Mouse (Mus musculus) lung, postnatal 25 days (tissue): ENCODE results near the gene Mrpl21.

Experiments
- DNase-seq: peaks from one replicate; pipeline ENCODE4 v3.0.0; 2022; ENCODE audit warnings: low spot score

The Mrpl21 gene

DNA sequence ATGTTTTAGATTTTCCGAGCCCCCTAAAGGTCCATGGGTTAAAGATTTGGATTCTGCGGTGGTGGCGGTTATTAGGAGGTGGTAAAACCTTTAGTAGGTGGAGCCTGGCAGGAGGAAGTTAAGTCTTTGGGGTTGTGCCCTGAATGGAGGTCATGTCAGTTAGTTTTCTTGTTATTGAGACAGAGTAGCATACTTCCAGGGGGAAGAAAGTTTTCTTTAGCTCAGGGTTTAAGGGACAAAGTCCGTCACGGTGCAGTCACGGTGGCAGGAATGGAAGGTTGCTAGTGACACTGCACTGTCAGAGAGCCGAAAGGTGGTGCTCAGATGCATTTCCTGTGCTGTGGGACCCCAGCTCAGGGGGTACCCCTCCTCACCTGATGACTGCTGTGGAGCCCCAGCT lies 15.1 kb downstream of the Mrpl21 start:
- no peak for DNase-seq

GRCm38 (mm10) chr19:3304017-3304416 lies 21.3 kb downstream of the Mrpl21 start:
- DNase-seq = no peak

GRCm38 (mm10) chr19:3307175-3307949 lies 24.7 kb downstream of the Mrpl21 start:
- no peak for DNase-seq

DNA sequence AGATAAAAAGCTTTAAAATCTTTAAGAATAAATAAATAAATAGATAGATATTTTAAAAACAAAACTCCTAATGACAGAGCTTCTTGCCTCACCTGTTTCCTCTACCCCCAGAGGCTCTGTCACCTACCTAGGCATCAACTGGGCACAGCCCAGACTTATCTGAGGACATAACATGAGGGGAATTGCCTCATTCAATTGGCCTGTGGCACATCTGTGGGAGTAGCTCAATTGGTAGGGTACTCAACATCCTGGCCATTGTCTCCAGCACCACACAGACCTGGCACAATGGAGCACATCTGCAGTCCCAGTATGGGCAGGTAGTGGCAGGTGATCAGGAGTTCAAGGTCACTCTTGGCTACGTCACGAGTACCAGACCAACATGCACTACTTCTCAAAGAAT lies 36.6 kb downstream of the Mrpl21 start:
- no peak for DNase-seq

GRCm38 (mm10) chr19:3320086-3320485 lies 37.4 kb downstream of the Mrpl21 start:
- DNase-seq = no peak

- peak; percentile 29 for DNase-seq
Observed at GRCm38 (mm10) chr19:3320801-3321200, 38.1 kb downstream of the Mrpl21 start.

DNA sequence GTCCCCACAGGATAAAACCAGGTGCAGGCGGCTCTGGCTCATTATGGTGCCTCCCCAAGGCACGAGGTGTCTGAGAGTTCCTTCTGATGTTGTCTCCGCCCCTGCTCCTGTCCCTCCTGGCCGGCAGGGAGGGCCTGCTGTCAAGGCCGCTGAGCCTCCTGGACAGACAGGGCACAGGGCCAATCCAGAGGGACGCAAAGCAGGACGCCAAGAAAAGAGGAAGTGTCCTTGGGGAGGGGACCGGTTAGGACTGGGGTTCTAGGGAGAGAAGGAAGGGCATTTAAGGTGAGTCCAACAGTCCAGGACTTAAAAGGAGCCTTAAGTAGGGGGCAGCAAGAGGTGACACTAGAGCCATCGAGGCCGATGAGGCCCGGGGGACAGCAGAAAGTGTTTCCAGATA lies 38.9 kb downstream of the Mrpl21 start:
- peak; percentile 89 for DNase-seq

- DNase-seq = peak; percentile 73
Observed at GRCm38 (mm10) chr19:3322261-3322969, 39.7 kb downstream of the Mrpl21 start, which contains the start of gene Cpt1a. Gene Cpt1a, plus strand, starts transcription at chr19:3322334.

- DNase-seq = peak; percentile 88
Observed at GRCm38 (mm10) chr19:3323201-3323621, 40.5 kb downstream of the Mrpl21 start.

- DNase-seq = peak; percentile 75
Observed at GRCm38 (mm10) chr19:3323753-3324270, 41.1 kb downstream of the Mrpl21 start.

DNA sequence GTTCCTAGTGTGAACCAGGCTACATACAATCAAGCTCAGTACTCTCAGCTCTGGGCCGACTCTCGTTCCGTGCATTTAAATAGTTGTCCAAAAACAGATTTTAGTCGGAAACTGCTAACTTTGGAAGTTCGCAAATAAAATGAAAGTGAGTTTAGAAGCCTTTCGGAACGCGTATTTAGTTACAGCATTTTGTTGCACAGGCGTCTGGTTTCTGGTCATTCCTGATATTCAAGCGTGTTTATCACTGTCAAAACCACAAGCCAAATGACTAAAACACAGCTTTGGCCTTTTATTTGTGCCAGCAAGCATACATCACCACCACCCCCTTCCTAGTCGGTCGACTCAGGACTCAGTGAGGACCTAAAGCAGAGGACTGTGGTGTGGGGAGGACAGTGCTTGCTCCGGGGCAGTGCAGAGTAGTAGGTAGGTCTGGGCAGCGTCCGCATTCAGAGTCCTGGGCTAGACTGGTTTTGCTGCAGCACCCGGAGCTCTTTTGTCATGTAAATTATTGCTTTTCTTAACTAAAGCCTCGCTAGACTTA lies 41.6 kb downstream of the Mrpl21 start:
- peak; percentile 24 for DNase-seq

DNA sequence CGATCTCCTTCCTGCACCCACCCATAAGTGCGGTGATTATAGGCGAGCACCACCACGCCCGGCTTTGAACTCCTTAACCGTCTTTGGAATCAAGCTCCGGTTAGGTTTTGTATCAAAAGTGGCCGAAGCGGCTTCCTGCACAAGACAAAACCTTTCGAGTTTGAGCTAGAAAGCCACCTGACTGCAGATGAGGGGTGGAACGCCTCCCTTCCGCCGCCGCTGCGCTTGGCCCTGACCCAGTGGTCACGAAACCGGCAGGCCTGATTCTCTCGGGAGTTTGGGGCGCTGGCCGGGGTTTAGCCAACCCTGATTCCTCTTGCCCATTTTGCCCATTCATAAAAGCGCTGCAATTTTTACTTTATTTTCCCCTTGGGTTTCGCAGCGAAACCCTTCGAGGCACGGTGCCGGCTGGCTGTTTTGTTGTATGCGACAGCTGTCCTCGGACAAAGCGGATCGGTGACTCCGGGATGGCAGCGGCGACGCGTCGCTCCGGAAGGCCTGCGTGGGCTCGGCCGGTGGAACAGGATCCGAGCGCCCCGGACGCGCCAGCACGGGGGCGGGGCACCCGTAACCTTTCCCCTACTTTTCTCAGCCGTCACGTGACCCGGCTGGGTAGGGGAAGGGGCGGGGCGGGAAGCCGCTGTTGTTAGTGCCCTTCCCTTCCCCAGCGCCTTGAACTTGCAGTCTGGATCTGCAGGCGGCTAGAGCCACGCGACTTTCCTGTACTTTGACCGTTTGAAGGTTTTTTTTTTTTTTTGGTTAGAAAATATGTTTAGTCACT lies 42.4 kb downstream of the Mrpl21 start:
- peak; percentile 96 for DNase-seq

GRCm38 (mm10) chr19:3325771-3326478 lies 43.2 kb downstream of the Mrpl21 start:
- no peak for DNase-seq

GRCm38 (mm10) chr19:3326479-3327047 lies 43.9 kb downstream of the Mrpl21 start:
- DNase-seq = peak; percentile 41

DNA sequence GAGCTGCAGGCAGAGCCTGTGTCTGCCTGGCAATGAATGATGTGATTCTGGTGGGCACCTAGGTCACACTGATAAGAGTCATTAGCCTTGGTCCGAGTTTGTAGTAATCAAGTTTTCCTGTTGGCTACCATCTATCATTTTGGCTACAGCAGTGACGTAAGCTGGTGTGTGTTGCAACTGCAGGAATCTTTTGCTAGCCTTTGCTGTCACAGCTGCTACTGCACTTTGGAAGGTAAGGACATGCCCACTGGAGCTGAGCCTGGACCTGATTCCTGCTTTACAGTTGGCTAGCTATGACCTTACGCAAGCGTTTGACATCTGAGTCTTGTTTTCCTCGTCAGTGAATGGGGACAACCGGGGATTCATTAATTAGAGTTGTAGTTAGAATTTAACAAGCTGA lies 50.5 kb downstream of the Mrpl21 start:
- peak; percentile 44 for DNase-seq

GRCm38 (mm10) chr19:3333694-3334515 lies 51.2 kb downstream of the Mrpl21 start:
- DNase-seq = no peak

DNA sequence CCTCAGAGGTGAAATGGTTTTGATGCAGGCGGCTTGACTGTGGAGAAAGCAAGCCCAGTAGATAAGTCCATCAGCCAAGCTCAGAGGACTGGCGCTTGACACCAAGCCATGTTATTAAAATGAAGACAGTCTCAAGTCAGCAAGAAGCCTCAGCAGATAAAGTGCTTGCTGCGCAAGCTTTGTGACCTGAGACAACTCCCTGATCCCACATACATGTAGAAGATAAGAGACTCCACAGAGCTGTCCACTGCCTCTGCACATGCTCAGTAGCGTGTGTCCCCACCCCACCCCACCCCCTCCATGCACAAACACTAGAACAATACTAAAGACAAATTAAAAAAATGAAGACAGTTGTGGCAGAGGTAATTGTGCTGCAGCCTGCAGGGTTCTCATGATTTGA lies 51.8 kb downstream of the Mrpl21 start:
- no peak for DNase-seq

GRCm38 (mm10) chr19:3335917-3336316 lies 53.2 kb downstream of the Mrpl21 start:
- DNase-seq = no peak

GRCm38 (mm10) chr19:3336485-3337255 lies 54.0 kb downstream of the Mrpl21 start:
- DNase-seq = no peak
